8 mouse cellular contexts compared by ENCODE assay signal in genomic region chr17:56218377-56219191, GRCm38 (mm10). TPM values are rescaled to one million over a fixed set of nuclear protein-coding genes. Genes with fewer than 3 reads are reported as not detected.
A peak's percentile ranks its signal among the peaks of the same experiment; 100 is the strongest.
DNase-seq lines count a peak whose midpoint lies in the region; ATAC-seq lines count a peak whose summit lies in the region.

Dpp9 (minus strand) TSS chr17:56218905.

- H3K4me1 ChIP-seq in forebrain, embryonic 14.5 days (ENCODE audit: control insufficient read depth, insufficient read depth, low read length): peaks cover 19% of the 10 kb centered on the region
- peaks cover 49% of the 10 kb centered on the region for H3K4me1 ChIP-seq in neural tube, embryonic 15.5 days

- intact Hi-C loops in heart, postnatal 14 days (cut with DNase I): loop anchor here (2.0 kb wide), 1 partner anchor 34 kb away; no protein-coding TSS in a partner anchor

- H3K9me3 ChIP-seq in forebrain, embryonic 14.5 days (replicated peaks; ENCODE audit: control insufficient read depth, low read length): no peaks in the 10 kb centered on the region
- H3K9me3 ChIP-seq in neural tube, embryonic 15.5 days (replicated peaks): no peaks in the 10 kb centered on the region

- H3K27ac ChIP-seq in forebrain, embryonic 14.5 days (ENCODE audit: low read depth, low read length): peak within 1 kb of the TSS; percentile 87
- peak within 1 kb of the TSS; percentile 93 for H3K27ac ChIP-seq in neural tube, embryonic 15.5 days (replicated peaks)

- no peaks in the 10 kb centered on the region for H3K36me3 ChIP-seq in forebrain, embryonic 14.5 days (ENCODE audit: control insufficient read depth, insufficient read depth, low read length)
- H3K36me3 ChIP-seq in neural tube, embryonic 15.5 days: no peaks in the 10 kb centered on the region

- peak within 1 kb of the TSS; percentile 78 for H3K4me3 ChIP-seq in forebrain, embryonic 14.5 days (ENCODE audit: low read depth, low read length)
- H3K4me3 ChIP-seq in neural tube, embryonic 15.5 days (replicated peaks): peak within 1 kb of the TSS; percentile 84

- peak within 1 kb of the TSS; percentile 89 for H3K9ac ChIP-seq in forebrain, embryonic 14.5 days (ENCODE audit: low read length)
- peak within 1 kb of the TSS; percentile 80 for H3K9ac ChIP-seq in neural tube, embryonic 15.5 days (replicated peaks)

- H3K4me2 ChIP-seq in forebrain, embryonic 14.5 days (ENCODE audit: low read length): peak within 1 kb of the TSS; percentile 89
- peak within 1 kb of the TSS; percentile 74 for H3K4me2 ChIP-seq in neural tube, embryonic 15.5 days

- under 1% methylated on average over 72 of the region's 78 CpGs for WGBS in forebrain, embryonic 14.5 days
- under 1% methylated on average over 66 of the region's 78 CpGs for WGBS in neural tube, embryonic 15.5 days

- DNase-seq in ES-CJ7 (ENCODE audit: low read depth, low spot score): peak; percentile 97
- peak; percentile 90 for DNase-seq in cerebellum, adult 11 months
- peak; percentile 97 for DNase-seq in forebrain, embryonic 14.5 days (ENCODE audit: low spot score)
- DNase-seq in heart, postnatal 14 days: peak; percentile 88
- DNase-seq in layer of hippocampus, adult 11-12 months (ENCODE audit: low spot score): peak; percentile 93
- peak; percentile 91 to 95 for DNase-seq in lung, adult 18-20 months
- DNase-seq in testis, postnatal 14 days (ENCODE audit: low spot score): peak; percentile 93

- H3K27me3 ChIP-seq in forebrain, embryonic 14.5 days (replicated peaks; ENCODE audit: control insufficient read depth, insufficient read depth, low read length): no peaks in the 10 kb centered on the region
- H3K27me3 ChIP-seq in neural tube, embryonic 15.5 days (replicated peaks): no peaks in the 10 kb centered on the region

- peak; percentile 99 for ATAC-seq in forebrain, embryonic 14.5 days
- peak; percentile 98 for ATAC-seq in neural tube, embryonic 15.5 days (ENCODE audit: low FRiP score)

RNA-seq across cellular contexts. Expression of gene Dpp9, which starts in this region (rescaled TPM):
- 18.3 and 25.9 TPM in 2 replicates for polyA plus RNA-seq in forebrain, embryonic 14.5 days (2014; fragmentation: Nextera tagmentation; extraction: Ambion mirVana)
- 10 to 100 TPM; 32.8 to 36.6 TPM for total RNA-seq in heart, postnatal 14 days (2021)
- 22.4 and 27.2 TPM in 2 replicates for polyA plus RNA-seq in neural tube, embryonic 15.5 days (2015; fragmentation: Nextera tagmentation; extraction: Ambion mirVana)

Comparison
In these comparisons a context has a peak if more than half of its experiments do, and no peak if none do; other contexts are left out.
1. Peak in every context shown above with its lines: DNase-seq, ATAC-seq, H3K4me3 ChIP-seq and H3K27ac ChIP-seq.